Mouse (Mus musculus): Measurements from ENCODE around the gene Cmpk2.

- TF ChIP-seq CTCF (IDR thresholded peaks at IDR 0.05; ENCODE audit: borderline replicate concordance, insufficient read depth, low read depth, low read length) (no peak), POLR2A (IDR thresholded peaks at IDR 0.05; ENCODE audit: borderline replicate concordance, insufficient read depth, low read length) (no peak)
Measured at GRCm38 (mm10) chr12:26477198-26477597, 8.2 kb downstream of the Cmpk2 start.
